Mouse (Mus musculus): ENCODE data around the gene Atp8a2.

DNA sequence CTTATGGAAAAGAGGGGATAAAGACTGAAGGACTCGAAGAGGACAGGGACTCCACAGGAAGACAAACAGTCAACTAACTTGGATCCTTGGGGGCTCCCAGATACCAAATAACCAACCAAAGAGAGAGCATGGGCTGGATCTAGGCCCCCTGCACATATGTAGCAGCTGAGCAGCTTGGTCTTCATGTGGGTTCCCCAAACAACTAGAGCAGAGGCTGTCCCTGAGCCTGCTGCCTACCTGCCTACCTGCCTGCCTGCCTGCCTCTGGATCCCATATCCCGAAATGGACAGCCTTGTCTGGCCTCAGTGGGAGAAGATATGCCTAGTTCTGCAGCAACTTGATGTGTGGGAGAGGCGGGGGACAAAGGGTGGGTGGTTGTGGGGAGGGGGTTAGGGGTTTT, 444.6 kb downstream of the Atp8a2 start:
- no peak for TF ChIP-seq GATA1 (IDR thresholded peaks at IDR 0.05; ENCODE audit: low read length)
- no peak for TF ChIP-seq TAL1 (IDR thresholded peaks at IDR 0.05; ENCODE audit: low read length)
